Mouse (Mus musculus): ENCODE data around the gene Cox6a2. TPM values are rescaled to one million over a fixed set of nuclear protein-coding genes. Genes with fewer than 3 reads are reported as not detected.
A peak's percentile ranks its signal among the peaks of the same experiment; 100 is the strongest.
"Not testable (repeated sequence)": the region's sequence is repeated elsewhere in the genome, so short reads cannot be mapped to it uniquely, and the experiment has no call there.

Cox6a2 gene
- total RNA-seq, 4 experiments from 2014 or later, result 2,334 to 3,880 (median 3,044) TPM

- no peak for DNase-seq (ENCODE audit: low spot score)
These were observed 29.3 kb upstream of the Cox6a2 start for GRCm38 (mm10) chr7:128235481-128235880.

GRCm38 (mm10) chr7:128234796-128235195, 28.6 kb upstream of the Cox6a2 start:
- DNase-seq (ENCODE audit: low spot score), result no peak

GRCm38 (mm10) chr7:128231741-128232140, 25.6 kb upstream of the Cox6a2 start:
- no peak for DNase-seq (ENCODE audit: low spot score)

GRCm38 (mm10) chr7:128220936-128221335, 14.7 kb upstream of the Cox6a2 start:
- DNase-seq (ENCODE audit: low spot score), result no peak

GRCm38 (mm10) chr7:128219952-128220351, 13.8 kb upstream of the Cox6a2 start:
- no peak for DNase-seq (ENCODE audit: low spot score)

GRCm38 (mm10) chr7:128209826-128210225, 3.6 kb upstream of the Cox6a2 start:
- DNase-seq (ENCODE audit: low spot score), result no peak

- DNase-seq (ENCODE audit: low spot score), result peak; percentile 51
These were observed 2.0 kb upstream of the Cox6a2 start for GRCm38 (mm10) chr7:128208187-128208586.

- DNase-seq (ENCODE audit: low spot score), result no peak
These were observed 492 bp downstream of the Cox6a2 start for GRCm38 (mm10) chr7:128205695-128206094.

GRCm38 (mm10) chr7:128204179-128204578, 2.0 kb downstream of the Cox6a2 start:
- no peak for DNase-seq (ENCODE audit: low spot score)

- no peak for DNase-seq (ENCODE audit: low spot score)
These were observed 3.1 kb downstream of the Cox6a2 start for GRCm38 (mm10) chr7:128203071-128203470.

GRCm38 (mm10) chr7:128201607-128202006, 4.6 kb downstream of the Cox6a2 start:
- DNase-seq (ENCODE audit: low spot score), result no peak

- no peak for DNase-seq (ENCODE audit: low spot score)
These were observed 24.5 kb downstream of the Cox6a2 start for GRCm38 (mm10) chr7:128181691-128182090.

- DNase-seq (ENCODE audit: low spot score), result no peak
These were observed 25.6 kb downstream of the Cox6a2 start for GRCm38 (mm10) chr7:128180546-128180945.

- no peak for DNase-seq (ENCODE audit: low spot score)
These were observed 26.1 kb downstream of the Cox6a2 start for GRCm38 (mm10) chr7:128180126-128180525.

GRCm38 (mm10) chr7:128178385-128178784, 27.8 kb downstream of the Cox6a2 start:
- no peak for DNase-seq (ENCODE audit: low spot score)

GRCm38 (mm10) chr7:128169996-128170395, 36.2 kb downstream of the Cox6a2 start:
- no peak for DNase-seq (ENCODE audit: low spot score)

- DNase-seq (ENCODE audit: low spot score), result no peak
These were observed 39.8 kb downstream of the Cox6a2 start for GRCm38 (mm10) chr7:128166391-128166790.

GRCm38 (mm10) chr7:128164001-128164400, 42.2 kb downstream of the Cox6a2 start:
- no peak for DNase-seq (ENCODE audit: low spot score)

- DNase-seq (ENCODE audit: low spot score), result not testable (repeated sequence)
These were observed 47.4 kb downstream of the Cox6a2 start for GRCm38 (mm10) chr7:128158688-128159354.

Other genes with a start within 250 kb of the Cox6a2 start
- gene Fus, start 238.9 kb downstream of the Cox6a2 start, total RNA-seq (2022), result 100 to 1,000 TPM; 129 to 232 (median 187) TPM
- gene Pycard, start 212.5 kb downstream of the Cox6a2 start, total RNA-seq (2022), result 10 to 100 TPM in 1 of 4 experiments, 1 to 10 TPM in 3; 5.4 to 11.0 (median 7.9) TPM
- gene Trim72, start 202.4 kb downstream of the Cox6a2 start, total RNA-seq (2022), result 100 to 1,000 TPM; 292 to 380 (median 338) TPM
- 10 to 100 TPM in 1 of 4 experiments, 1 to 10 TPM in 3; 2.2 to 26.5 (median 3.1) TPM for gene Itgam, start 143.7 kb downstream of the Cox6a2 start, total RNA-seq (2022)
- gene Gm49368, start 143.7 kb downstream of the Cox6a2 start, total RNA-seq (2022), result under 1 TPM in 1 of 4 experiments, not detected in 3; 0.09 TPM
- under 1 TPM; 0.16 to 0.41 (median 0.27) TPM for gene Itgax, start 76.8 kb downstream of the Cox6a2 start, total RNA-seq (2022)
- gene Itgad, start 52.0 kb downstream of the Cox6a2 start, total RNA-seq (2022), result under 1 TPM in 1 of 4 experiments, not detected in 3; 0.09 TPM
- 10 to 100 TPM in 1 of 4 experiments, 1 to 10 TPM in 3; 7.0 to 10.5 (median 7.9) TPM for gene Armc5, start 31.0 kb upstream of the Cox6a2 start, total RNA-seq (2022)
- gene 9130023H24Rik, start 31.6 kb upstream of the Cox6a2 start, total RNA-seq (2022), result 1 to 10 TPM; 3.0 to 4.0 (median 3.6) TPM
- gene Tgfb1i1, start 40.4 kb upstream of the Cox6a2 start, total RNA-seq (2022), result 10 to 100 TPM; 13.5 to 15.7 (median 14.6) TPM
- not detected for gene Slc5a2, start 59.3 kb upstream of the Cox6a2 start, total RNA-seq (2022)
- 1 to 10 TPM; 5.8 to 6.9 (median 6.5) TPM for gene BC017158, start 91.8 kb upstream of the Cox6a2 start, total RNA-seq (2022)
- 10 to 100 TPM in 1 of 4 experiments, 1 to 10 TPM in 3; 6.9 to 11.3 (median 9.2) TPM for gene Rgs10, start 212.4 kb upstream of the Cox6a2 start, total RNA-seq (2022)